Mouse (Mus musculus): ENCODE results near the gene Cdc42bpb.
A peak's percentile ranks its signal among the peaks of the same experiment; 100 is the strongest.

Gene Cdc42bpb

DNA sequence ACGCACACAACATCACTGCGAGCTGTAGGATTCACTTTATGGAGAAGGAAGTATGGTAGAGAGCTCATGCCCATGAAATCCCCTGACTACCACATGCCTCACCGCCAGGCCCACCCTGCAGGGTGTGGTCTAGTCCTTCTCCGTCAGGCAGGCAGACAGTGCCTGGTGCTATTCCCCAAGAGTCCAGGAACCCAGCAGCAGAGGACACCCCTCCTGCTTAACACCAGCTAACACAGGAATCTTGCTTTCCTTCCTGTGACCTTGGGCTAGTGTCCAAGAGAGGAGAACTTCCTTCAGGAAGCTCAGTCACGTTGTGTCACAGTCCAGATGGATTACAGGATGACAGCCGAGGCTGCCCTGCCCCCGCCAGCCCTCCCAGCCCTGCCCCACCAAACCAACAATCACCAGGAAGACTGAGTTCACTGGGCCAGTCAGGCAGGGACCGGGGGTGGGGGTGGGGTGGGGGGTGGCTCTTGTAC lies 9.2 kb upstream of the Cdc42bpb start:
- no peak for DNase-seq (ENCODE audit: low spot score in 2 of 2)

DNA sequence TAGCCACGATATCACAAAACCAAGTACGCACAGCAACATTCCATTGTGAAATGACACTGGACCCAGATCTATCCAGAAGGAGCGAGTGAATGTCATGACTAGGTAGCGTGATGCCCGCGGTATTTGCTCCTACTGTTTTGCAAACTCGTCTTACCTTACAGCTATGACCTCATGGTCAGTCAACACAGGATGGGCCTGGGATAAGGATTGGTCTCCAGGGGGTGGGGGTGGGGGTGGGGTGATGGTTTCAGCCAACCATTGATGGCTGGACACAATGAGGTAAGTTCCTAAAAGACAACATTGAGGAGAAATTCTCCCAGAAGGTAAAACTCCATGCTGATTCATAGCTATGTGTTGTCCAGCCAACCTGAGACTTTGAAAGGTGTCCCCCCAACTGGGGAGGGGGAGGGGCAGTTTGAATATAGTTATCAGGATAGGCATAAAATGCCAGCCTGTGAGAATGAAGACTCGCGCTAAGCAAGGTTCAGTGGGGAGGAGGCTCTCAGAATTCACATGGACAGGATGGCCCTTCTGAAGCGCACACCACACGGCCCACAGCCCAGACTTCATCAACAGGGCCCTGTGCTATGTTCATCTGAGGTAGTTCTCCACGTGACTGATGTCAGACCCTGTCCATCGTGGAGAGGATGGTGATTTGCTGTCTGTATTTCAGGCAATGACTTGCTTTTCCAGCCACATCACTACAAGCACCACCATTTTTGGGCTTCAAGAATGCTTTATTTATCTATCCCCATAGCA lies 8.5 kb upstream of the Cdc42bpb start:
- no peak for DNase-seq (ENCODE audit: low spot score in 2 of 2)

DNA sequence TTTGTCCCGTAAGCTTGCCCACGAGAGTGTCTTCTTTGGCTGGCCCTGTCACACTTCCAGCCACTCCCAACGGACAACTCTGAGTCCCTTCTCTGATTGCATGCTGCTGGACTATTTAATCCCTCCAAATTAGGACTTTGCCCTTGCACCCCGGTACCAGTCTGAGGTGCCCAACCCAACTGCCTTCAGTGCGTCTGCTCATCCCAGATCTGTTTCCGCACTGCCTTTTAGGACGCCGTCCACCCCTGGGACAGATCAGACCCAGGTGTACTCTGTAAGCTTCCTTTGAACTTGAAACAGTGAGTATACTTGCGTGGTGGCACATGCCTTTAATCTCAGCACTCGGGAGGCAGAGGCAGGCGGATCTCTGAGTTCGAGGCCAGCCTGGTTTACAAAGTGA lies 1.3 kb upstream of the Cdc42bpb start:
- DNase-seq (ENCODE audit: low spot score in 2 of 2), result no peak

DNA sequence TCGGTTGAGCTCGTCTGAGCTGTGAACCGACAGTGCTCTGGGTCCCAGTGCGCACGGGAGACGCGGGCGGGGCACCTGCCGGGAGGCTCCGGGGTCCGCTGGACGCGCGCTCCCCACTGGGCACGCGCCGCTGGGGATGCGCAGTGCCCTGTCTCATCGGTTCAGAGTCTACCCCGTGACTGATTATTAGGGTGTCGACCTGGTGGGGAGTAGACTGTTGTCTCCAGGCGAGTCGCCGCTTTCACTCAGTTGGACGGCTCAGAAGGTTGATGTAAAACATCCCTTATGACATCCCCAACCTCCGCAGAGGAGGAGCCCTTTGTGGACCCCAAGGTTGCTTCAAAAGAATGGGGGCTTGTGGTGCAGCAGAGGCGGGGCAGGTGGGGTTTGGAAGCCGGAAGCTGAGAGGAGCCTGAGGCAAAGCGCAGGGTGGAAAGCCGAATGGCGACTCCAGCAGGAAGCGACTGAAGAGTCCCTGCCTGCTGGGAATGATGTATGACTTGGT lies 520 bp upstream of the Cdc42bpb start:
- no peak for DNase-seq (ENCODE audit: low spot score in 2 of 2)

- peak in 1 of 2 experiments; percentile 46 for DNase-seq (ENCODE audit: low spot score in 2 of 2)
Observed at GRCm38 (mm10) chr12:111376826-111377331, 639 bp downstream of the Cdc42bpb start.

GRCm38 (mm10) chr12:111376053-111376452 lies 1.5 kb downstream of the Cdc42bpb start:
- no peak for DNase-seq (ENCODE audit: low spot score in 2 of 2)

DNA sequence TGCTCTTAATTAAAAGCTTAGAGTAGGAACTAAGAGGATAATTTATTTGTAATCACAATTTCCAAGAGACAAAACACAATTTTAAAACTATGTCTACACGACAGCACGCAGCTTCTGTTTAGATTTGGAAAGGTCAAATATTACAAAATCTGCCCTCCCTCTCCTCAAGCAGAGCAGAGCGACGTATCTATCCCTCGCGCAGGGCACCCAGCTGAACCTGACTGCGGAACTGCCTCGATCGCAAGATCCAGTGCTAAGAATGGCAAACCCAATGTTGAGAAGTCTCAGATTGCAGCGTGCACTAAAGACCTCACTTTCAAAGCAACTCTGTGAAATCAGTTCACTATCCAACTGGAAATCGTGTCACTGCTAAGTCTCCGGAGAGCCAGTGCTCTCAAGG lies 2.0 kb downstream of the Cdc42bpb start:
- DNase-seq (ENCODE audit: low spot score in 2 of 2), result no peak

DNA sequence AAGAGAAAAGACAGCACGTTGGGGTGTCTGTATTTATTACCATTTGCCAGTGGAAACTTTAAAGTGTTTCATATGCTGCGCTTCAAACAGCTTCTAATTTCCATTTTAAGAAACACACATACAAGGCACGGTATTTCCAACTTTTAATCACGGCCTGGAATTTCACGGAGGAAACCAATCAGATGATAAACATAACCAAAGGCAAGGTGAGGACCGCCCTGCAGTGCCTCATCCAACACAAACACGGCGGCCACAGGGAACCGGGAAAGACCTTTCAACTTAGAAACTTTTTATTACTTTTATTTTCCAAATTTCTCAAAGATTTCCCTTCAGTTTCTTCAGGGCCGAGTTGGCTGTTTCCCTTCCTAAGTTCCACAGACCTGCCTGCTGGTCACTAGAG lies 2.8 kb downstream of the Cdc42bpb start:
- no peak for DNase-seq (ENCODE audit: low spot score in 2 of 2)

- no peak for DNase-seq (ENCODE audit: low spot score in 2 of 2)
Observed at GRCm38 (mm10) chr12:111373411-111373810, 4.1 kb downstream of the Cdc42bpb start.

DNA sequence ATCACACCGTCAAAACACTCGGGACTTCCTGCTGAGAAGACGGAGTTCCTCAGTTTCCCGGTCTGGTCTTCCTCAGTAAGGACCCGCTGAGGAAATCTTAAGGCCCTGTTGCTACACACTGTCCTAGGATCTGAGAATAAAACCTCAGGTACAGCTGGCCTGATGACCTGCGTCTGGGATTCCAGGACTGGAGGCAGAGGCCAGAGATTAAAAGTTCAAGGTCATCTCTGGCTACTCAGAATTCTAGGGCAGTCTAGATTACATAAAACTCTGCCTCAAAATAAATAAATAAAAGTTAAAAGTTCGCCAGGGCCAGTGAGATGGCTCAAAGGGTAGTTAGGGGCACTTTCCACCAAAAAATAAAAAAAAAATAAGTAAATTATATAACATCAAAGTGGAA lies 5.6 kb downstream of the Cdc42bpb start:
- DNase-seq (ENCODE audit: low spot score in 2 of 2), result no peak

GRCm38 (mm10) chr12:111370249-111370648 lies 7.3 kb downstream of the Cdc42bpb start:
- no peak for DNase-seq (ENCODE audit: low spot score in 2 of 2)

- no peak for DNase-seq (ENCODE audit: low spot score in 2 of 2)
Observed at GRCm38 (mm10) chr12:111367065-111367464, 10.5 kb downstream of the Cdc42bpb start.

DNA sequence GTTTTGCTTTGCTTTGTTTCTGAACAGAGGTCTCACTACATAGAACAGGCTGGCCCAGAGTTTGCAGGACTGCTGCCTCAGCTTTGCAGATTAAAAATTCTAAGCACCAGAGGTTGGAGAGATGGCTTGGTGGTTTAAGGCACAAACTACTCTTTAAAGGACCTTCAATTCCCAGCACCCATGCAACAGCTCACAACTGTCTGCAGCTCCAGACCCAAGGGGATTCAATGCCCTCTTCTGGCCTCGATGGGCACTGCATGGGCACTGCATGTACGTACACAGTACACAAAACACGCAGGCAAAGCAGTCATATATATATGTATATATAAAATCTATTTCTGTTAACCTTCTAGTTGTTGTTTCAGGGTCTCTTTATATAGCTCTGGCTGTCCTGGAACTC lies 13.3 kb downstream of the Cdc42bpb start:
- DNase-seq (ENCODE audit: low spot score in 2 of 2), result no peak

- no peak for DNase-seq (ENCODE audit: low spot score in 2 of 2)
Observed at GRCm38 (mm10) chr12:111361319-111362098, 16.0 kb downstream of the Cdc42bpb start.

DNA sequence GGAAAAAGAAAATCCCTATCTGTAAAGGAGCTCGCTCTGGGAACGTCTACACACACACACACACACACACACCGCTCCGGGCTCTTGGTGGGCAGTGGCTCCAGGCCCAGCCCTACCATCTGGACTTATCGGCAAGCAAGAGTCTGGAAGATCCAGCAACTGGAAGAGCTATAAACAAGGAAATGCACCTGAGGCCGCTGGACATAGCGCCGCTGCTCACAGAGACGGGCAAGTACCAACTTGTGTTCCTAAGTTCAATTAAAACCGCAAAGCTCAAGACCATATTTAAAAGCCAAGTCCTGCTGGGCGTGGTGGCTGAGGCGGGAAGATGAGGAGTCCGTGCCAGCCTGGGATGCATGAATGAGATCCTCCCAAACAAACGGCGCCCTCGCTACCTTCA lies 16.8 kb downstream of the Cdc42bpb start:
- no peak for DNase-seq (ENCODE audit: low spot score in 2 of 2)

GRCm38 (mm10) chr12:111356216-111356615 lies 21.3 kb downstream of the Cdc42bpb start:
- no peak for DNase-seq (ENCODE audit: low spot score in 2 of 2)

GRCm38 (mm10) chr12:111354142-111354541 lies 23.4 kb downstream of the Cdc42bpb start:
- no peak for DNase-seq (ENCODE audit: low spot score in 2 of 2)

DNA sequence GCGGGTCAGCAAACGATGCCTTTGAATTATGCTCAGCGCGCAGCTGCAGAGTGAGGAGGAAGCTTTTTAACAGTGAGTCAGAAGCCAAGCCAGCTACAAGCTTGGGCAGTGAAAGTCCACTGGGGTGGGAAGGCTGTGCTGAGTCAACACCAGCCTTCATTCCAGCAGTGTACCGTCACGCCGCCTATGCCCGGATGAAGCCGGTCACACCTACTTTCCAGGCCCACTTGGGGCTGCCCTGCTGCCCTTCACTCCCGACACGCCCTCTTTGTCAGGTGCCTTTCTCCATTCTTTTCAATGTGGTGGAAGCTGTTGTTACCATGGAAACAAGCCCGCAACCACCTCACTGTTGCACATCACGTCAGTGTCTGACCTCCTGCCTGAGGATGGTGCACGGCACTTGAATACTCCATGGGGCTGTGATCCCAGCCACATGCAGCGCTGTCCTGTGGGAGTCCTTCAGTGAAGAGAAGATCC lies 24.0 kb downstream of the Cdc42bpb start:
- DNase-seq (ENCODE audit: low spot score in 2 of 2), result peak in 1 of 2 experiments; percentile 58

DNA sequence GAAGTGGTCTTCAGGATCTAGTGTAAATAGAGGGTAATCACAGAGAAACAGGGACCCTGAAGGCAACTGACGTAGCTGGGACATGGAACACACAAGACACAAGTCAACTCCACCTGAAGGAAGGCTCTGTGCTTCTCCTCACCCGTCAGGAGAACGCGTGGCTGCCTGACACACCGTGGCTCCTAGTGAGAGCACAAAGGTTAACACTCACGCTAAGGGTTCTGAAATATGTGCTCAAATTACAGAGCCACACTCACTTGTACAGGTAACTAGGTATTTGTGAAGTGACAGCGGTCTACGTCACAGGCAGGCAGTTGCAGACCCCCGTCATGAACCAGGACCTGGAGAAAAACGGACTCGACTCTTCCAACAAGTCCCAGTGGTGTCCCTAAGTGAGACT lies 24.5 kb downstream of the Cdc42bpb start:
- no peak for DNase-seq (ENCODE audit: low spot score in 2 of 2)

DNA sequence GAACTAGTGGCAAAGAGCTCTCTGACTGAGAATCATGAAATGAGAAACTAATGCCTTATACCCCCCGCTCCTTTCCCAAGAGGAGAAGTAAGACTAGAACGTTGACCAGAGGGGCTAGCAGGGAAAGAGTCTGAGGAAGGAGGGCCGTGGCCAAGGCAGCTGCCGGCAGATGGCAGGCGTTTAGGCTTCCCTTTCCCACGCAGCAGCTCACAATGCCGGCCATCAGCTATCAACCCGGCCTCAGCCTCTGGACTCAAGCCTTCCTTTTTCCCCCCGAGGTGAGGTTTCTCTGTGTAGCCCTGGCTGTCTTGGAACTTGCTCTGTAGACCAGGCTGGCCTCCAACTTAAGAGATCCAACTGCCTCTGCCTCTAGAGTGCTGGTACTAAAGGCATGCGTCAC lies 25.0 kb downstream of the Cdc42bpb start:
- DNase-seq (ENCODE audit: low spot score in 2 of 2), result no peak

DNA sequence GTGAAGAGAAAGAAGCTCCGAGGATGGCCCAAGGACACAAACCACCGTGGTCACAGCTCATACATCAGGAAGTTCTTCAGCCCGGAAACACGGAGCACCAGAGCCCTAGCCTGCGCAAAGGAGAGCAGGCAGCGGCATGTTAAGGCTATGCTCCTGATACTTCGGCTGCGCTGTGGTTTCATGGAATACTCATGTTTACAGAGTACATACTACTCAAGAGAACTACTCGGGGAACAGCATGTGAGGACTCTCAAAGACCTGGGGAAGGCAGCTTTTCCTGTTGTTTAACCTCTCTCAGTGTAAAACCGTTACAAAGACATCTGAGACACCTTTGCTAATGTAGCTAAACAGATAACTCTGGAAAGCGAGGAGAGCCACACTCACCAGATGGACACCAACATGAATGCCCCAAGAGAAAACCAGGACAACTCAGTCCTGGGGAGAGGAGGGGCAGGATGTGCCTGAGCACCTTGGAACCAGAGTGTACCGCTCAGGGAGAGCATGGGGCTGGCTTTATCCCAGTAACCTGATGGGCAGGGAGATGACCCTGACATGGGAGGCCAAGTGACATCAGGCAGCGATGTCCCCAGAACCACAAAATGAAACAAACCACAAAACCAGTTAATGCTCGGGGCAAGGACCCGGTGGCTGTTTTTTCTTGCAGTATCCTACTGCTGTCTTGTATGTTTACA lies 27.8 kb downstream of the Cdc42bpb start:
- DNase-seq (ENCODE audit: low spot score in 2 of 2), result no peak

DNA sequence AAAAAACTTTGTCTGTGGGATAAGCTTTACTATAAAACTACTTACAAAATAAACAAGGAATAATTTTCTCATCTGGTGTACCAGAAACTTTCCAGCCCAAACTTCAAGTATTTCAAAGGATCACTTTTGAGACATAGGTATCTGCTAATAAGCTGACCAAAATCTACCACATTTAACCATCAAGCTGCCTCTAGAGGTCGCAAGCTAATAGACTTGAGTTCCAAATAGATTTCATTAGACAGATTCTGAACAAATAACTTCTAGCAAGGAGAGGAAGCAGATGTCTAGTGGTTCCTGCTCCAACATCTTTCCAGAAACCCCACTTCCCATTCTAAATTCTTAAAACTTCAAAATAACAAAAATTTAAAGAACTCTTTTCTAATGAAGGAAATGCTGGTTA lies 33.6 kb downstream of the Cdc42bpb start:
- no peak for DNase-seq (ENCODE audit: low spot score in 2 of 2)

All from urinary bladder, postnatal 4 days (tissue).